Mouse (Mus musculus) lung, adult 18-20 months (tissue): ENCODE results near the gene Prim2.
"Not testable (repeated sequence)": the region's sequence is repeated elsewhere in the genome, so short reads cannot be mapped to it uniquely, and the experiment has no call there.

ENCODE experiments used
- DNase-seq, 2 experiments: peaks; one replicate each; pipeline ENCODE4 v3.0.0; 2022; ENCODE audit warnings: mixed read lengths in 2 of 2

Prim2 gene

DNA sequence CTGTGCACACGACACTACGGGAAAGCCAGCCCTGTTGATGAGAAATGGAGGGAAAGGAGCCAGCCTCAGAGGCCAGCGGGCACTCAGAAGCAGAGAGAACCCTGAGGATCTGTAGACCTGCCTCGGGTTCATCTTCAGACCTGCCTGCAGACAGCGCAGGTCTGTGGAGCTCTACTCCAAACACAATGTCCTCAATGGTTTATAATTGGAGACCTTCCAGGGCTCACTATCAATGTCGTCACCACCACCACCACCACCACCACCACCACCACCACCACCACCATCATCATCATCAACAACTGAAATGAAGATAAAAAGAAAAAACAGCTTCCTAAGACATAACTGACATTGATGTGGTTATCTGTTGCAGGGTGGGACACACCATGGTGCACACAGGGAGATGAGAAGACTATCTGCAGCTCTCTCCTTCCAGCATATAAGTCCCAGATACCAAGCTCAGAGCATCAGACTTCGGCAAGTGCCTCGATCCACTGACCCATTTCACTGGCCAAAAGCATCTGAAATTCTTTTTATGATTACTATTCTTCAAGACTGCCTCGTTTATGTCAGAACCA is 20.0 kb downstream of the Prim2 start:
- no peak for DNase-seq

- DNase-seq, result no peak
Measured at GRCm38 (mm10) chr1:33649021-33649420, 20.6 kb downstream of the Prim2 start.

DNA sequence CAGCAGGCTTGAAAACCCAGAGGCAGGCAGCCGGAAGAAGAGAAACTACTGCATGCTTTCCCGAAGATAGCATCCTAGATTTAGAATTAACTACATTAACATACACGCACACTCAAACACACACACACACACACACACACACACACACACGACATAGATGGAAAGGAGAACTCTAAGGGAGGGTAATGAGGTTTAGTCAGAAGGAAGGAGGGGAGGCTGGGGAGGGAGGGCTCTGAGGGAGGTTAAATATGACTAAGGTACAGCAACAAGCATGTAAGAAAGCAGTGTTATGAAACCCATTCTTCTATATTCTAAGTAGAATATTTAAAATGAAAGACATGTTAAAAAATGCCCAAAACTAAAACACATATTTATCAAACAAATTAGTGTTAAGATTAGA is 21.9 kb downstream of the Prim2 start:
- DNase-seq, result no peak

DNA sequence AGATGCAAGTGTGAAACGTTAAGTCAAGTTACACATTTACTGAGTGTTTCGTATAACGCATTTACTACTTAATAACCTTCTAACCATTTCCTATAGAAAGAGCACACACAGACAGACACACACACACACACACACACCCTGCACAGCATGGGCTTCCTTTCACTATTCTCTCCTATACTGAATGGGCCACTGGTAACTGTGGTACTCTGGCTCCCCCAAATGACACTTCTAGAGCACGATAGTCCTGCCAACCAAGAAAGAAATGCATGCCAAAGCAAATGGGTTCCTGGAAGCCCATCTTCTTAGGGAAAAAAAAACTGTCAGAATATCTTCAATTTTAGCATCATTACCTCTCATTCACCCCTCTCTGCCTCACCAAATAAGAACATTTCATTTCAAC is 22.4 kb downstream of the Prim2 start:
- DNase-seq, result peak in 1 of 2 experiments; percentile 21

- peak; percentile 33 to 60 for DNase-seq
Measured at GRCm38 (mm10) chr1:33645689-33646088, 23.9 kb downstream of the Prim2 start.

DNA sequence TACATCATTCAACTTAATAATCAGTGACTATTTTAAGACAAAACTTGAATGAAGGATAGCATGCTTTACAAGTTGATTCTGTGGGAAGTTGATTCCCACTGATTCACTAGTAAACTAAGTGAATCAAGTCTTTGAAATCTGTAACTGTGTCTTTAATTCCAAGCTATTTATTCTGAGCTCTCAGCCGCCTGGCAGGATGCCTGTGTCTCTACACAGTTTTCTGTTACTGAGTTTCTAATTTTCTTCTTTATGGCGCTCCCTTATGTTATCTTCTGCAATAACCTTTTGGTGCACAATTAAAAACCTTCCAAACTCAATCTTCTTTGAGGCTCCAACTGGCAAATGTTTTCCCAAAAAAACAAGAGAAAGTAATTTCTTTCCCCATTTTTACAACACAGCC is 28.5 kb downstream of the Prim2 start:
- no peak for DNase-seq

DNA sequence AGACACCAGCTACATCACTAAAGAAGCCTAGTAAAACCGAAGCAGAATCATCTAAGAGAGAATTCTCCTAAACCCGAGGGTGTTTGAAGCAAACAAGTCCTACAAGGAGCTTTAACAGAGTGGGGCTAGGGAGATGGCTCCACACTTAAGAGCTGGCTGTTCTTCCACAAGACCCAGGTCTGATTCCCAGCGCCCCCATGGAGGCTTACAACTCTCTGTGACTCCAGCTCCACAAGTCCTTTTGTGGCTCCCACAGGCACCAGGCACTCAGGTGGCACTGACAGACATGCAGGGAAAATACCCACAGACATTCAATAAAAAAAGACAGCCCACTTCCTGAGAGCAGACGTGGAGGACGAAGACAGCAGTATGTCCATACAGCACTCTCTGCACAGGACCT is 29.5 kb downstream of the Prim2 start:
- DNase-seq, result no peak

DNA sequence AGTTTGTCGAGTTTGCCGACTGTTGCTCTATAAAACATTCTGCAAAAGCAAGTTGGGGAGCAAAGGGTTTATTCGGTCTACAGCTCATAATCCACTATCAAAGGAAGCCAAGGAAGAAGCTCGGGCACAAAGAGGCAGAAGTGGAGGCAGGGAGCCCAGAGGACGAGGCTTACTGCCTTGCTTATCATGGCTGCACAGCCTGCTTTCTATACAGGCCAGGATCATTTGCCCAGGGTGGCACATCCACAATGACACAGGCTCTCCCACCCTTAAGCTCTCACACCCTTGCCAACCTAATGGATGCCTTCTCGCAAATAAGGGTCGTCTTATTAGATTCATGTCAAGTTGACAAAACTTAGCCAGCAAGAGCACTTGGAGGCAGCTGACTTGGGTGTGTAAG is 30.4 kb downstream of the Prim2 start:
- DNase-seq, result no peak

GRCm38 (mm10) chr1:33637827-33638226 is 31.8 kb downstream of the Prim2 start:
- DNase-seq, result no peak

- no peak for DNase-seq
Measured at GRCm38 (mm10) chr1:33636421-33637195, 33.0 kb downstream of the Prim2 start.

DNA sequence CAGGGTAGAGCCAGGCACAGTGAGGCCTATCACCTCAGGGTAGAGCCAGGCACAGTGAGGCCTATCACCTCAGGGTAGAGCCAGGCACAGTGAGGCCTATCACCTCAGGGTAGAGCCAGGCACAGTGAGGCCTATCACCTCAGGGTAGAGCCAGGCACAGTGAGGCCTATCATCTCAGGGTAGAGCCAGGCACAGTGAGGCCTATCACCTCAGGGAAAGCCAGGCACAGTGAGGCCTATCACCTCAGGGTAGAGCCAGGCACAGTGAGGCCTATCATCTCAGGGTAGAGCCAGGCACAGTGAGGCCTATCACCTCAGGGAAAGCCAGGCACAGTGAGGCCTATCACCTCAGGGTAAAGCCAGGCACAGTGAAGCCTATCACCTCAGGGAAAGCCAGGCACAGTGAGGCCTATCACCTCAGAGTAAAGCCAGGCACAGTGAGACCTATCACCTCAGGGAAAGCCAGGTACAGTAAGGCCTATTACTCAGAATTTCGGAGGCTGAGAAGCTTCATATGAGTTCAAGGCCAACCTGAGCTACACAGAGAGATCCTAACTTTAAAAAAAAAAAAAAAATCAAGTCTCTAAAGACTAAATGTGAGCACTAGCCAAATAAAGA is 38.5 kb downstream of the Prim2 start:
- DNase-seq, result not testable (repeated sequence)

DNA sequence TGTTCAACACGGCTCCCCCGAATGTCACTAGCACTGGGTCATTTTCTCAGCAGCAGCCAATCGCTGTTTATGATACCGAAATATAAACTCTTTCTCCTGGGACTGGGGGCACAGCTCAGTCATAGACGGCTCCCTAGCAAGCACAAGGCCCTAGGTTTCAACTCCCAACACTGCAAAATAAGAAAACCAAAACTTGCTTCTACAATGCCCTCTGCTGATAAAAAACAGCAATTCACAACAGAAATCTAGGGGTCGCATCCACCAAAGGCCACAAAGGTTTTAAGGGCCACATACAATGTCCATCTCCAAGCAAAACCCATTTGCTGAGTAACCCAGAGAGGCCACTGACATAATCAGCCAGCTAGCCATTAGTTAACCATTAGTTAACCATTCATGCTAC is 41.8 kb downstream of the Prim2 start:
- DNase-seq, result no peak

GRCm38 (mm10) chr1:33627070-33627469 is 42.5 kb downstream of the Prim2 start:
- DNase-seq, result no peak

GRCm38 (mm10) chr1:33624900-33625299 is 44.7 kb downstream of the Prim2 start:
- no peak for DNase-seq

DNA sequence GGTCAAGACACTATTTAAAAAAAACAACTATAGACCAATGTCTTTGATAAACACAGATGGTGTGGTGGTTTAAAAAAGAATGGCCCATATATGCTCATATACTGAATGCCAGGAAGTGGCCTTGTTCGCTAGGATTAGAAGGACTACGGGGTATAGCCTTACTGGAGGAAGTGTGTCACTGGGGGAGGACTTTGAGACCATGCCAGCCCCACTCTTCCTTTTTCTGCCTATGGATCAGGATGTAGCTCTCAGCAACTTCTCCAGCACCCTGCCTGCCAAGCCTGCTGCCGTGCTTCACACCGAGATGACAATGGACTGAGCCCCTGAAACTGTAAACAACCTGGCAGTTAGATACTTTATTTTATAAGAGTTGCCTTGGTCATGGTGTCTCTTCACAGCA is 45.2 kb downstream of the Prim2 start:
- no peak for DNase-seq

- no peak for DNase-seq
Measured at GRCm38 (mm10) chr1:33621791-33622190, 47.8 kb downstream of the Prim2 start.

- no peak for DNase-seq
Measured at GRCm38 (mm10) chr1:33620091-33620788, 49.4 kb downstream of the Prim2 start.

- not testable (repeated sequence) for DNase-seq
Measured at GRCm38 (mm10) chr1:33616642-33617041, 53.0 kb downstream of the Prim2 start.

- DNase-seq, result no peak
Measured at GRCm38 (mm10) chr1:33612100-33612499, 57.5 kb downstream of the Prim2 start.

- DNase-seq, result no peak
Measured at GRCm38 (mm10) chr1:33610026-33610721, 59.4 kb downstream of the Prim2 start.

DNA sequence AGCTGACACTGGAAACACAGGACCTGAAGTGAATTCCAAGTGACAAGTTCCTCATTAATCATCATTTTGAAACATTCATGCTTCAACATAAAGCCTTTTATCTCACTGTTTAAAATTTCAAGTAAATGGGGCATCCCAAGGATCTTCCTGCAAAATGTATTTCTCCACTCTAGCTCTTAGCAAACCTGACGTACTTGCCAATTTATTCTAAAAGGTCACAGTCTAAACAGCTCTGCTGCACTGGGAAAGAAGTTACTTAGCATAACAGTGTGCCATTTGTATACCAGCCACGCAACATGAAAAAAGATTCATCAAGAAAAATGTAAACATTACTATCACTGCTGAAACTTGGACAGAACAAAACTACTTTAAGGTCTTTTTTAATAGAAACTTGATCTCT is 61.5 kb downstream of the Prim2 start:
- DNase-seq, result no peak

GRCm38 (mm10) chr1:33604087-33604699 is 65.4 kb downstream of the Prim2 start:
- no peak for DNase-seq

GRCm38 (mm10) chr1:33599698-33600097 is 69.9 kb downstream of the Prim2 start:
- no peak for DNase-seq
